Mouse (Mus musculus): ENCODE measurements around the gene Lbr.
"Not testable (repeated sequence)": the region's sequence is repeated elsewhere in the genome, so short reads cannot be mapped to it uniquely, and the experiment has no call there.

Gene Lbr

DNA sequence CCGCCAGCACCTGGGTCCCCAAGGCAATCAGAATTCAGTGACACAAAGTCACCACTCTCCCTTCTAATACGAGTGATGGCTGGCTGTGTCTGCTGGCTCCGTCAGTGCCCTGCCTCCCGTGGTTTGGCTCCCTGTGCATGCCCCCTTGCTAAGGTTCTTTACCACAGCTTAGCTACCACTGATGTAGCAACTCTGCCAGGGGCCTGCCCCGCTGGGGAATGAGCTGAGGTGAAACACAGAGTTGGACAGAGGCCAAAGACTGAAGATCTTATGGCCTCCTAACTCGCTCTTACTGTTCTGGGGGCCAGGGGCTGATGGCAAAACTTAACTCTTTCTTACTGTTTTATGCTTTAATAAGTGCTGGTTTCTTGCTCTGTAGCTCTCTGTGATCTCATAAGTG, 52.9 kb downstream of the Lbr start:
- DNase-seq (ENCODE audit: low read depth in 2 of 2, low spot score in 2 of 2) = no peak

GRCm38 (mm10) chr1:181782600-181782999, 60.2 kb downstream of the Lbr start:
- not testable (repeated sequence) for DNase-seq (ENCODE audit: low read depth in 2 of 2, low spot score in 2 of 2)

- DNase-seq (ENCODE audit: low read depth in 2 of 2, low spot score in 2 of 2) = no peak
These were observed 66.3 kb downstream of the Lbr start for GRCm38 (mm10) chr1:181776541-181776940.

DNA sequence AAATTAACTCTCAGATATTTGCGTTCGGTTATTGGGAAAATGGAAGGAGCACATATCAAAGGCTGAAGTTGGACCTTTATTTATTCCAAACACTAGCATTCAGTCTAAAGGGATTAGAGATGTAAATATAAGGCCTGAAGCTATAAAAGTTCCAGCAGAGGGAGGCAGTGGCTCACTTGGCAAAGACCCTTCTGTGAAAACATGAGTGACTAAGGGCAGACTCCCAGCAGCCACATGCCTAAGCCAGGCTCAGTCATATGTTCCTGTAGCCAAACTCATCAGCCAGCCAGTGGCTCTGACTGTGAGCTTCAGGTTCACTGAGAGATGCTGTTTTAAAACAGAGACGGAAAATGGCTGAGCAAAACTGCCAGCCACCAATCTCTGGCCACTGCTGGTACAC, 71.0 kb downstream of the Lbr start:
- no peak for DNase-seq (ENCODE audit: low read depth in 2 of 2, low spot score in 2 of 2)

DNA sequence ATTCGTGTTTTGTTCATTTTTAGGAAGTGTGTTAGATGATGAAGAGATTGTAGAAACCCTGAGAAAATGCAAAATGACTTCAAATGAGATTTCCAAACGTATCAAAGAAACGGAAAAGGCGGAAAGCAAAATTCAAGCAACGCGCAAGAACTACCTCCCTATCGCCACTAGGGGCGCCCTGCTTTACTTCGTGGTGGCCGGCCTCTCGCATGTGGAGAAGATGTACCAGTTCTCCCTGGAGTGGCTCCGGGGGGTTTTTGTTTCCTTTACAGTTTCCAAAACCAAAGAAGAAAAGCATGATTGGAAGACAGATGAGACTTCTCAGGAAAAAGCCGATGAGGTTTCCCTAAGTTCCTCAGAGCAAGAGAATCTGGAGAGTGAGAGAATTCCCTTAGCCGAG, 73.5 kb downstream of the Lbr start:
- no peak for DNase-seq (ENCODE audit: low read depth in 2 of 2, low spot score in 2 of 2)
